Mouse (Mus musculus) heart, adult 9 months (tissue): ENCODE data around the gene Jarid2.
A peak's percentile ranks its signal among the peaks of the same experiment; 100 is the strongest.

Source experiments
- DNase-seq, 2 experiments: peaks; one replicate each; pipeline ENCODE4 v3.0.0; 2022; ENCODE audit warnings: low spot score in 2 of 2

Jarid2 gene

GRCm38 (mm10) chr13:44775396-44775795, 46.1 kb downstream of the Jarid2 start:
- DNase-seq: no peak

GRCm38 (mm10) chr13:44780506-44780905, 51.2 kb downstream of the Jarid2 start:
- DNase-seq: no peak

- no peak for DNase-seq
Observed at GRCm38 (mm10) chr13:44781126-44781525, 51.9 kb downstream of the Jarid2 start.

GRCm38 (mm10) chr13:44784551-44784950, 55.3 kb downstream of the Jarid2 start:
- no peak for DNase-seq

- DNase-seq: peak; percentile 29 to 51
Observed at GRCm38 (mm10) chr13:44786291-44786690, 57.0 kb downstream of the Jarid2 start.

GRCm38 (mm10) chr13:44788352-44789125, 59.3 kb downstream of the Jarid2 start:
- no peak for DNase-seq

- DNase-seq: no peak
Observed at GRCm38 (mm10) chr13:44789982-44790381, 60.7 kb downstream of the Jarid2 start.

GRCm38 (mm10) chr13:44792361-44792892, 63.2 kb downstream of the Jarid2 start:
- no peak for DNase-seq

- DNase-seq: no peak
Observed at GRCm38 (mm10) chr13:44795891-44796290, 66.6 kb downstream of the Jarid2 start.

GRCm38 (mm10) chr13:44796775-44797174, 67.5 kb downstream of the Jarid2 start:
- DNase-seq: peak in 1 of 2 experiments; percentile 26

- no peak for DNase-seq
Observed at GRCm38 (mm10) chr13:44798280-44798679, 69.0 kb downstream of the Jarid2 start.

GRCm38 (mm10) chr13:44799166-44799565, 69.9 kb downstream of the Jarid2 start:
- DNase-seq: no peak

- DNase-seq: peak; percentile 25 to 37
Observed at GRCm38 (mm10) chr13:44800059-44800458, 70.8 kb downstream of the Jarid2 start.

GRCm38 (mm10) chr13:44804876-44805275, 75.6 kb downstream of the Jarid2 start:
- peak in 1 of 2 experiments; percentile 36 for DNase-seq

- DNase-seq: no peak
Observed at GRCm38 (mm10) chr13:44808307-44808706, 79.0 kb downstream of the Jarid2 start.

GRCm38 (mm10) chr13:44811021-44811420, 81.7 kb downstream of the Jarid2 start:
- DNase-seq: no peak

GRCm38 (mm10) chr13:44811601-44812000, 82.3 kb downstream of the Jarid2 start:
- no peak for DNase-seq

- DNase-seq: no peak
Observed at GRCm38 (mm10) chr13:44812381-44812780, 83.1 kb downstream of the Jarid2 start.

GRCm38 (mm10) chr13:44819400-44819799, 90.1 kb downstream of the Jarid2 start:
- peak; percentile 70 to 73 for DNase-seq

GRCm38 (mm10) chr13:44822578-44822977, 93.3 kb downstream of the Jarid2 start:
- DNase-seq: no peak

GRCm38 (mm10) chr13:44828903-44829302, 99.6 kb downstream of the Jarid2 start:
- no peak for DNase-seq

- no peak for DNase-seq
Observed at GRCm38 (mm10) chr13:44832104-44832503, 102.8 kb downstream of the Jarid2 start.

- no peak for DNase-seq
Observed at GRCm38 (mm10) chr13:44832866-44833265, 103.6 kb downstream of the Jarid2 start.
